In genomic region chr13:16203147-16203546, GRCm38 (mm10) we compare ENCODE assay signal across 17 mouse cellular contexts.
"Had no signal": no experiment of that assay in that cellular context is flagged by ENCODE, and none has a peak within 500 bp of the region (broad histone marks: within the 10 kb centered on the region; RNA-seq: fewer than 3 reads in every experiment).

No protein-coding gene starts in this region.

- DNase-seq: kidney, adult 18-20 months; kidney, adult 9 months; kidney, postnatal 14 days; kidney, postnatal 4 days; liver, postnatal 0 days; lung, embryonic 14.5 days; thymus, adult 18-20 months; thymus, postnatal 4 days had no signal

- H3K4me3 ChIP-seq: limb, embryonic 15.5 days; midbrain, embryonic 13.5 days; neural tube, embryonic 12.5 days had no signal

- H3K27me3 ChIP-seq: limb, embryonic 15.5 days; midbrain, embryonic 13.5 days; neural tube, embryonic 12.5 days had no signal

- H3K9me3 ChIP-seq: limb, embryonic 15.5 days; midbrain, embryonic 13.5 days; neural tube, embryonic 12.5 days had no signal

- H3K27ac ChIP-seq: limb, embryonic 15.5 days; liver, embryonic 14.5 days; macrophage; midbrain, embryonic 13.5 days; neural tube, embryonic 12.5 days had no signal

- H3K4me1 ChIP-seq: limb, embryonic 15.5 days; midbrain, embryonic 13.5 days; neural tube, embryonic 12.5 days had no signal

- ATAC-seq: intestine, embryonic 16.5 days; liver, postnatal 0 days; lung, postnatal 0 days; midbrain, embryonic 13.5 days; midbrain, embryonic 16.5 days had no signal

- H3K36me3 ChIP-seq: limb, embryonic 15.5 days; midbrain, embryonic 13.5 days; neural tube, embryonic 12.5 days had no signal

- H3K9ac ChIP-seq: limb, embryonic 15.5 days; liver, embryonic 14.5 days; liver, postnatal 0 days; lung, embryonic 14.5 days; midbrain, embryonic 13.5 days; neural tube, embryonic 12.5 days had no signal

- H3K4me2 ChIP-seq: limb, embryonic 15.5 days; liver, embryonic 11.5 days; lung, embryonic 14.5 days; midbrain, embryonic 13.5 days; neural tube, embryonic 12.5 days had no signal
